Mouse (Mus musculus) gastrocnemius, postnatal 25 days (tissue): ENCODE results near the gene Brf1. TPM values are rescaled to one million over a fixed set of nuclear protein-coding genes. Genes with fewer than 3 reads are reported as not detected.

Source experiments
- microRNA-seq, 2 experiments: library from miRNA; unstranded; fragments of <30 nt; microRNA quantifications; one replicate each; pipeline ENCODE4 v1.2.0; 2021; ENCODE audit warnings: borderline replicate concordance in 2 of 2
- total RNA-seq, 2 experiments: library from RNA; stranded (reverse); gene quantifications; 1 replicate in 1 of 2; 2 replicates in 1 of 2; pipeline ENCODE4 v1.2.3; 2021

Brf1 gene
- total RNA-seq, 2 experiments from 2014 or later: 19.3 to 19.4 TPM

Small RNAs within 50 kb of the gene (microRNA-seq; reads per million reads assigned to microRNA genes)
- gene Mir6941: 0 to 0.74 reads per million in 2 experiments

Other genes with a start within 250 kb of the Brf1 start
- 1 to 10 TPM; 3.5 to 3.9 TPM for gene Pld4, start 240.0 kb downstream of the Brf1 start, total RNA-seq
- 10 to 100 TPM in 1 of 2 experiments, 1 to 10 TPM in 1; 4.9 to 11.8 TPM for gene Ahnak2, start 198.0 kb downstream of the Brf1 start, total RNA-seq
- under 1 TPM; 0.46 to 0.96 TPM for gene Clba1, start 191.8 kb downstream of the Brf1 start, total RNA-seq
- gene Cdca4, start 171.3 kb downstream of the Brf1 start, total RNA-seq: 1 to 10 TPM; 3.4 to 3.5 TPM
- gene Gpr132, start 132.5 kb downstream of the Brf1 start, total RNA-seq: under 1 TPM in 1 of 2 experiments, not detected in 1; 0.11 TPM
- gene Jag2, start 70.9 kb downstream of the Brf1 start, total RNA-seq: 10 to 100 TPM; 20.4 to 21.8 TPM
- 1 to 10 TPM; 8.7 to 9.1 TPM for gene Nudt14, start 58.6 kb downstream of the Brf1 start, total RNA-seq
- gene Btbd6, start 24.2 kb downstream of the Brf1 start, total RNA-seq: 10 to 100 TPM; 12.6 to 13.1 TPM
- 10 to 100 TPM; 34.7 to 38.5 TPM for gene Pacs2, start 13.8 kb upstream of the Brf1 start, total RNA-seq
- gene Tex22, start 73.8 kb upstream of the Brf1 start, total RNA-seq: not detected
- gene Mta1, start 97.6 kb upstream of the Brf1 start, total RNA-seq: 10 to 100 TPM; 29.3 to 34.4 TPM
- gene Crip2, start 139.5 kb upstream of the Brf1 start, total RNA-seq: 10 to 100 TPM; 39.5 to 52.5 TPM
- gene Crip1, start 145.6 kb upstream of the Brf1 start, total RNA-seq: 100 to 1,000 TPM in 1 of 2 experiments, 10 to 100 TPM in 1; 90.0 to 150 TPM
- under 1 TPM; 0.46 to 0.54 TPM for gene Tedc1, start 155.7 kb upstream of the Brf1 start, total RNA-seq
- gene Tmem121, start 185.2 kb upstream of the Brf1 start, total RNA-seq: under 1 TPM; 0.33 to 0.46 TPM